Mouse (Mus musculus): ENCODE measurements around the gene Gnai3. TPM values are rescaled to one million over a fixed set of nuclear protein-coding genes. Genes with fewer than 3 reads are reported as not detected.

The Gnai3 gene
- polyA plus RNA-seq, 1 experiment from 2014 or later: 193 TPM

DNA sequence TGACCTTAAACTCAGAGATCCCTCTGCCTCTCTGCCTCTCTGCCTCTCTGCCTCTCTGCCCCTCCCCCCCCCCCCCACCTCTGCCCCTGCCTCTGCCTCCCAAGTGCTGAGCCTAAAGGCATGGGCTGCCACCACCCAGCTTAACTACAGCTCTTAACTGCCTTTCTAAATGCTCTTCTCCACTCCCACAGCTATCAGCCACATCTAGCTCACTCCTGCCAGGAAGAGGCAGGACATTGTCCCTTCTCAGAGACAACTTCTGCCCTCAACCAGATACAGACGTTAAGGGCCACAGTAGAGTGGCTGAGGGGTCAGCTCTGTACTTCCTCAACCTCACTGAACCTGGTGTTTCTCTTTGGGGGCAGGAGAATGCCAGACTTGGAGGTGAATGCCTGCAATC lies 77.1 kb downstream of the Gnai3 start:
- Histone ChIP-seq H3K27me3 (no peaks in the 10 kb centered on the region), H3K4me3 (no peak overlapping the region), H3K4me1 (peaks cover 8% of the 10 kb centered on the region; the same call in 1 of the 2 replicates), H3K9me3 (replicated peaks) (no peaks in the 10 kb centered on the region), H3K4me2 (replicated peaks) (no peak overlapping the region), H3K27ac (no peak overlapping the region), H3K36me3 (no peaks in the 10 kb centered on the region), H3K9ac (no peak overlapping the region)
- ATAC-seq (ENCODE audit: low FRiP score): no peak
- 46% methylated on average over 1 of the region's 1 CpGs for WGBS

- Histone ChIP-seq H3K4me3 (no peak overlapping the region), H3K4me2 (replicated peaks) (no peak overlapping the region), H3K4me1 (no peaks in the 10 kb centered on the region), H3K9me3 (replicated peaks) (no peaks in the 10 kb centered on the region), H3K27ac (no peak overlapping the region), H3K36me3 (no peaks in the 10 kb centered on the region), H3K27me3 (no peaks in the 10 kb centered on the region), H3K9ac (no peak overlapping the region)
- no peak for ATAC-seq (ENCODE audit: low FRiP score)
- 69% methylated on average over 6 of the region's 6 CpGs for WGBS
These were observed 78.5 kb downstream of the Gnai3 start for GRCm38 (mm10) chr3:108067370-108067934.

DNA sequence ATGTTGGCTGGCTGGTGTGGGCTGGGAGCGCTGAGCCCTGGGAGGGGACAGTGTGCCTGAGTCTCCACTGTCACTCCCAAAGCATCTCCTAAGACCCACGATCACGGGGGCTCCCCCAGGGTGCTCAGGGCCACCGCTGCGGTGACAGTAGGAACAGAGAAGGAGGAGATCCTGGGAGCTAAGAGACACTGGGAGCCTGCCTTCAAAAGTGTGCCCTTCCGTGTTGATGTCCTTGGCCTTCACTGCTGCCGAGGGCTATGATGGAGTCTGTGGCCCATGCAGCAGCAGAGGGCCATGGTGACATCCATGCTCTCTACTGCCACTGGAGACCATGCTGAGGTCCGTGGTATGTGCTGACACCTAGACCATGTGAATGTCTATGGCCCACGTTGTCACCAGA lies 80.4 kb downstream of the Gnai3 start:
- H3K9ac ChIP-seq: no peak overlapping the region
- no peak overlapping the region for H3K4me3 ChIP-seq
- no peak overlapping the region for H3K27ac ChIP-seq
- no peak overlapping the region for H3K4me2 ChIP-seq (replicated peaks)
- 78% methylated on average over 9 of the region's 9 CpGs for WGBS
- H3K27me3 ChIP-seq: no peaks in the 10 kb centered on the region
- no peaks in the 10 kb centered on the region for H3K36me3 ChIP-seq
- no peaks in the 10 kb centered on the region for H3K9me3 ChIP-seq (replicated peaks)
- no peak for ATAC-seq (ENCODE audit: low FRiP score)
- H3K4me1 ChIP-seq: no peaks in the 10 kb centered on the region

DNA sequence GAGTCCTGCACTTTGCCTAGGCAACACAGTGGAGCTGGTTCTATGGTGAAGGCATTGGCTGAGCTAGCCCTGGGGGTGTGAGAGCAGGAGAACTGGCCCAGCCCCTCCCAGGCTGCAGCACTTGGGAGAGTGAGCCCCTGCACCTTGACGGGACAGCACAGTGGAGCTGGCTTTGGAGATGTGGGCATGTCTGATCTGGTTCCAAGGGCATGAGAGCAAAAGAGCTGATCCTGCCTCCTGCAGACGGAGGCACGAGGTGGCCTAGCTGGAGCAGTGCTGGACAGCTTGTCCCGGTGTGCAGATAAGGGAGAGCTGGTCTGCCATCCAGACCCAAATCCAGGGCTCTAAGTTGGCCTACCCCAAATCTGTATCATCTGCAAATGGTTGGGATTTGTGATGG lies 81.3 kb downstream of the Gnai3 start:
- no peaks in the 10 kb centered on the region for H3K9me3 ChIP-seq (replicated peaks)
- H3K9ac ChIP-seq: no peak overlapping the region
- H3K4me3 ChIP-seq: no peak overlapping the region
- no peaks in the 10 kb centered on the region for H3K4me1 ChIP-seq
- H3K27me3 ChIP-seq: no peaks in the 10 kb centered on the region
- WGBS: 82% methylated on average over 4 of the region's 4 CpGs
- no peaks in the 10 kb centered on the region for H3K36me3 ChIP-seq
- no peak overlapping the region for H3K27ac ChIP-seq
- ATAC-seq (ENCODE audit: low FRiP score): no peak
- H3K4me2 ChIP-seq (replicated peaks): no peak overlapping the region

GRCm38 (mm10) chr3:108062648-108063047 lies 83.3 kb downstream of the Gnai3 start:
- WGBS: 86% methylated on average over 8 of the region's 8 CpGs
- Histone ChIP-seq H3K4me3 (no peak overlapping the region), H3K4me2 (replicated peaks) (no peak overlapping the region), H3K36me3 (no peaks in the 10 kb centered on the region), H3K9ac (no peak overlapping the region), H3K9me3 (replicated peaks) (no peaks in the 10 kb centered on the region), H3K27me3 (no peaks in the 10 kb centered on the region), H3K27ac (no peak overlapping the region), H3K4me1 (no peaks in the 10 kb centered on the region)
- ATAC-seq (ENCODE audit: low FRiP score): no peak

GRCm38 (mm10) chr3:108061420-108061819 lies 84.5 kb downstream of the Gnai3 start:
- H3K4me2 ChIP-seq (replicated peaks): no peak overlapping the region
- H3K4me1 ChIP-seq: no peaks in the 10 kb centered on the region
- no peaks in the 10 kb centered on the region for H3K36me3 ChIP-seq
- WGBS: 26% methylated on average over 7 of the region's 7 CpGs
- no peaks in the 10 kb centered on the region for H3K9me3 ChIP-seq (replicated peaks)
- H3K27me3 ChIP-seq: no peaks in the 10 kb centered on the region
- H3K27ac ChIP-seq: no peak overlapping the region
- no peak for ATAC-seq (ENCODE audit: low FRiP score)
- no peak overlapping the region for H3K4me3 ChIP-seq
- no peak overlapping the region for H3K9ac ChIP-seq

Other genes with a start within 250 kb of the Gnai3 start
- 71.9 and 73.7 TPM in 2 replicates for gene Gstm7, start 214.3 kb downstream of the Gnai3 start, polyA plus RNA-seq (2016; fragmentation: Nextera tagmentation; extraction: Ambion mirVana)
- gene Gstm6, start 202.4 kb downstream of the Gnai3 start, polyA plus RNA-seq (2016; fragmentation: Nextera tagmentation; extraction: Ambion mirVana): 6.2 and 7.9 TPM in 2 replicates
- not detected in 2 replicates for gene Gstm3, start 176.9 kb downstream of the Gnai3 start, polyA plus RNA-seq (2016; fragmentation: Nextera tagmentation; extraction: Ambion mirVana)
- gene Gstm2, start 159.7 kb downstream of the Gnai3 start, polyA plus RNA-seq (2016; fragmentation: Nextera tagmentation; extraction: Ambion mirVana): 23.3 and 23.4 TPM in 2 replicates
- 24.1 and 26.8 TPM in 2 replicates for gene Gstm1, start 128.2 kb downstream of the Gnai3 start, polyA plus RNA-seq (2016; fragmentation: Nextera tagmentation; extraction: Ambion mirVana)
- gene Gstm4, start 101.3 kb downstream of the Gnai3 start, polyA plus RNA-seq (2016; fragmentation: Nextera tagmentation; extraction: Ambion mirVana): 12.1 and 12.5 TPM in 2 replicates
- gene Ampd2, start 59.5 kb downstream of the Gnai3 start, polyA plus RNA-seq (2016; fragmentation: Nextera tagmentation; extraction: Ambion mirVana): 46.5 and 50.2 TPM in 2 replicates
- gene Gnat2, start 53.4 kb downstream of the Gnai3 start, polyA plus RNA-seq (2016; fragmentation: Nextera tagmentation; extraction: Ambion mirVana): 0.33 and 0.37 TPM in 2 replicates
- gene Gpr61, start 8.7 kb upstream of the Gnai3 start, polyA plus RNA-seq (2016; fragmentation: Nextera tagmentation; extraction: Ambion mirVana): 0.72 and 1.2 TPM in 2 replicates
- 10.7 and 13.1 TPM in 2 replicates for gene Amigo1, start 40.2 kb upstream of the Gnai3 start, polyA plus RNA-seq (2016; fragmentation: Nextera tagmentation; extraction: Ambion mirVana)
- gene Cyb561d1, start 55.1 kb upstream of the Gnai3 start, polyA plus RNA-seq (2016; fragmentation: Nextera tagmentation; extraction: Ambion mirVana): 5.0 and 5.6 TPM in 2 replicates
- gene Atxn7l2, start 64.8 kb upstream of the Gnai3 start, polyA plus RNA-seq (2016; fragmentation: Nextera tagmentation; extraction: Ambion mirVana): 27.6 and 29.6 TPM in 2 replicates
- gene Sypl2, start 80.5 kb upstream of the Gnai3 start, polyA plus RNA-seq (2016; fragmentation: Nextera tagmentation; extraction: Ambion mirVana): 0.58 and 0.72 TPM in 2 replicates
- gene Psma5, start 110.8 kb upstream of the Gnai3 start, polyA plus RNA-seq (2016; fragmentation: Nextera tagmentation; extraction: Ambion mirVana): 205 and 218 TPM in 2 replicates
- gene Sort1, start 137.9 kb upstream of the Gnai3 start, polyA plus RNA-seq (2016; fragmentation: Nextera tagmentation; extraction: Ambion mirVana): 35.0 TPM in 2 replicates
- gene Mybphl, start 218.8 kb upstream of the Gnai3 start, polyA plus RNA-seq (2016; fragmentation: Nextera tagmentation; extraction: Ambion mirVana): not detected in 2 replicates
- 39.4 and 41.0 TPM in 2 replicates for gene Psrc1, start 237.7 kb upstream of the Gnai3 start, polyA plus RNA-seq (2016; fragmentation: Nextera tagmentation; extraction: Ambion mirVana)